Mouse (Mus musculus) forelimb bud, embryonic 11.5 days (tissue): ENCODE measurements around the gene Fam107b.
"Not testable (repeated sequence)": the region's sequence is repeated elsewhere in the genome, so short reads cannot be mapped to it uniquely, and the experiment has no call there.

Experiments
- DNase-seq: peaks from one replicate; pipeline ENCODE4 v3.0.0-alpha.2; 2012; ENCODE audit warnings: low read depth, low spot score

Gene Fam107b

DNA sequence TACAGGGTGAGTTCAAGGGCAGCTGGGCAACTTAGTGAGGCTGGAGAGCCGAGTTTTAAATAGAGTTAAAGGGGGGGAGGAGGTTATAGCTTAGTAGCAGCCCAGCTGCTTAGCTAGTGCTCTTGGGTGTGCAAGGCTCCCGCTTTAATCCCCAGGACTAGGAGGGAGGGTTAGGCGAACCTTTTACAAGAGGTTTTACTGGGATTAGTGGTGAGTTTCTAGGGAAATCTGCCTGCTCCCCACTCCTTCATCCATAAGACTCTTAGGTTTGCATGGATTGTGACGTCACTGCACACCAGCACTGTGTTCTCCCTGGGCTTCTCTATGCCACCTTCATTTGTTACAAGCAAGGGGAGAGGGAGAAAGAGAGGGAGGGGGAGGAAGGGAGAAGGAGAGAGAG is 88.6 kb downstream of the Fam107b start:
- no peak for DNase-seq

DNA sequence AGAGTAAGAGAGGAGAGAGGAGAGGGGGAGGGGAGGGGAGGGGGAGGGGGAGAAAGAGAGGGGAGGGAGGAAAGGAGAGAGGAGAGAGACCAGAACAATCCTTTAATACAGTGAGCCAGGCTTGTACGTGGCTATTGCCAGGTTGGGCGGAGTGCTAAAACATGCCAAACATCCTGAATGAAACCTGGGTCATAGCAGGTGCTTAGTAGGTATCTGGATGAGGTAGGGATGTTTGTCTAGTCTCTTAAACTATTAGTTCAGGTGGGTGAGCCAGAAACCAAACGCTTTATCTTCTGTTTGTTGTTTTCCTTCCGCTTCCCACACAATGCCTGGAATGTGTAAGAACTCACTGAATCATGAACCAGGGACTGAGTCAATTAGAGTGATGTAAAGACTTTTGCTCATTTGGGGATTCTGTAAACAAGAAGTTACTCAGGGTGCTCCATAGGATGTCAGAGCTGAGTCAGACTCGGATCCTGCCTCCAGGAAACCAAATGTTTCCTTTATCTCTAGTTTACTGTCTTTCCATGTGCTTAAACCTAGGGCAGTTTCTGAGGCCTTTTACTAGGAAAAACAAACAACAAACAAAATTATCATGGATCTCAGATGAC is 89.1 kb downstream of the Fam107b start:
- DNase-seq, result no peak

DNA sequence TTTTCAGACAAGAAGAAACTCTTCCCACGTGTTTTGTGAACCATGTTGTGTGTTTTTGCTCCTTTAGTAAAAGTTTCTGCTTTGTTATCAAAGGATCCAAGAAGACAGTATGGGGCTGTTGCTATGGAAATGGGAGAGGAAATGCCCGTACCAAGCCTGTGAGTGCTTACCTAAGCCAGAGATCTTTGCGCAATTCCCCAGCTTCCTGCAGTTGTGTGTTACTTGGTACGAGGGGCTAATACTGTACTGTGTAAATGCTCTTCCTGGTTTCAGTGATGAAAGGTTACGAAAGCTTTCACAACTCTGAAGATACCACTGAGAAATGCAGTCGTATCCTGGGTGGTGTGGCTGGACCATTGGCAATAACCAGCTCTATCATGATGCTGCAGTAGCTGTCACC is 93.8 kb downstream of the Fam107b start:
- no peak for DNase-seq

DNA sequence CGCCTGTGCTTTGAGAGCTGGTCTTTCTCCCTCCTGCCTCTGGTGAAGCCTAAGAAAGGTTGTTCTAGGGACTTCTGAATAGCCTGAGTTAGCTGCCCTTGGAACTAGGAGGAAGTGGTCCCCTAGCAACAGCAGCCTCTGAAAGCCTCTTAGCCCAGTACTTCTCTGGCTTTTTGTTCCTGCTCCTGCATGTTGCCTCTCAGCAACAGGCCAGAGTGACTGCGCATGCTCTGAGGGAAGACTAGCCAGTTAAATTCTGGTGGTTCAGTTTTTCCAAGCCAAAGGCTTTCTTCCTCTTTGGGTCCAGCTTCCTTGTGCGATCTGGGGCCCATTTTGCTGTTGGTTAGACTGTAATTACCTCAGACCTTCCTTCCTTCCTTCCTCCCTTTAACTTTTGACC is 98.4 kb downstream of the Fam107b start:
- DNase-seq, result no peak

DNA sequence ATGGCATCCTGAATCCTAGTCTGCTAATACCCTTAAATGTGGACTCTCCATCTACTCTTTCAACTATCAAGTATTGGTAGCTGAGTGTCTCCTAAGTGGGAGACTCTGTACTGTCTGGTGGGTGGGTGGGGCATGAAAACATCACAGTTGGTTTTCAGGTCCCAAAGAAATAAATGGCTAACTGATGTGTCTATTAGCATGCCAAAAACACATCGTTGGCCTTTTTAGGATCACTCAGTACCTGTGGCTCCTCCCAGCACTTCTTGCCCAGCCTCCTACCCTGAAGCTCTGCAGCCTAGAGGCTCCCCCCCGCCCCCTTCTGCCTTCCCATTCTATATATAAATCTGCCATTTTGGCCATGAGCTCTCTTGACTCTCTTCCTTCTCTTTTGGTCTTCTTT is 99.4 kb downstream of the Fam107b start:
- DNase-seq, result no peak

GRCm38 (mm10) chr2:3672654-3673367 is 102.5 kb downstream of the Fam107b start:
- DNase-seq, result no peak

DNA sequence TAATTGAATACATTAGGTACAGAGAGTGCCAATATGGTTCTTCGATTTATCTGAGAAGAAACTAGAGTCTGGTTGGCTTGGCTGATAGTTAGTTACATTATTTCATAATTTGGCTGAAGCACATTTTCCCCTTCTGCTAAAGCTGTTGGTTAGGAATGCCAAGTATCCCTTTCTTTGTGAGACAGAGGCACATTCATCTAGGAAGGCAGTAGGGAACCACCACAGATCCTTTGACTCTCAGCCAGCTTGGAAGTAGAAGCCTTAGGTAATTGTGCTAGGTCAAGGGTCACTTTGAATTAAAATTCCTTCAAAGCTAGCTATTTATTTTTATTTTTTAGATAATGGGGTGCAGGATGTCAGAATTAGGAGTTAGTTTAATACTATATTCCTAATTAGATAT is 105.2 kb downstream of the Fam107b start:
- no peak for DNase-seq

DNA sequence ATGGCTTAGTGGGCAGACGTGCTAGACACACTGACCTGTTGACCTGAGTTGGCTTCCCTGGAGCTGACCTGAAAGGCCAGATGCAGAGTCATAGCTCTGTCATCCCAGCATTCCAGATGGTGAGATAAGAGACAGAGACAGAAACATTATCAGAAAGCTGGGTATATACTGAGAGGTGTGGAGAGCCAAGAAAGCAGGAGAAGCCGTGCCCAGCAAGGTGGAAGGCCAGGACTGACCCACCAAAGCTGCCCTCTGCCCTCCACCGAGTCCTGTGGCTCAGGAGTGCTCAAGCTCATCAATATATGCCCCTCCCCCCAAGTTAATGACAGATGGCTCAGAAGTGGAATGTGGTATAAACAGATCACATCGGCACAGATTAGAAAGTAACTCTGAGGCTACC is 112.4 kb downstream of the Fam107b start:
- no peak for DNase-seq

- DNase-seq, result no peak
Measured at GRCm38 (mm10) chr2:3683343-3683742, 113.1 kb downstream of the Fam107b start.

DNA sequence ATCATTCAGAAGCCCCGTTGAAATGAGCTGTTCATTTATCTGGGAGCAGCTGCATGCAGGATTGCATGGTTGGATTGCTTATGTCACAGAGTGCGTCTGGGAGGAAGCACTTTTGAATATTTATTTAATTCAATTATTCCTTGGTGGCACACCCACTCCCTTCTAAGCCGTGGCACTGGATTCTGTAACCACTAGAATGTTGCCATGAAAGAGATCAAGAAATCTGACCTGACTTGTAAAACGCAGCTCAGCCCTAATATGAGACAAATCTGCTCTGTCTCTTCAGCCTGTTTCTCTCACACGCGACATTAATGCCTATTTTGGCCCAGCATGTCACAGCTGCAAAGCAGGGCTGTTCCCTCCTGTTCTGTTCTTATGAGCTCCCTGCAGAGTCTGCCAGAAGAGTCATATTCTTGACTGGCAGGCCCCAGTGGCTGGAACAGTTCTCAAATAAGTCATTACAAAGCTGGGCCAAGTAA is 113.5 kb downstream of the Fam107b start:
- peak; percentile 14 for DNase-seq

- DNase-seq, result no peak
Measured at GRCm38 (mm10) chr2:3690221-3690620, 119.9 kb downstream of the Fam107b start.

- DNase-seq, result no peak
Measured at GRCm38 (mm10) chr2:3692833-3693232, 122.5 kb downstream of the Fam107b start.

GRCm38 (mm10) chr2:3695900-3696299 is 125.6 kb downstream of the Fam107b start:
- no peak for DNase-seq

- DNase-seq, result no peak
Measured at GRCm38 (mm10) chr2:3700368-3700767, 130.1 kb downstream of the Fam107b start.

DNA sequence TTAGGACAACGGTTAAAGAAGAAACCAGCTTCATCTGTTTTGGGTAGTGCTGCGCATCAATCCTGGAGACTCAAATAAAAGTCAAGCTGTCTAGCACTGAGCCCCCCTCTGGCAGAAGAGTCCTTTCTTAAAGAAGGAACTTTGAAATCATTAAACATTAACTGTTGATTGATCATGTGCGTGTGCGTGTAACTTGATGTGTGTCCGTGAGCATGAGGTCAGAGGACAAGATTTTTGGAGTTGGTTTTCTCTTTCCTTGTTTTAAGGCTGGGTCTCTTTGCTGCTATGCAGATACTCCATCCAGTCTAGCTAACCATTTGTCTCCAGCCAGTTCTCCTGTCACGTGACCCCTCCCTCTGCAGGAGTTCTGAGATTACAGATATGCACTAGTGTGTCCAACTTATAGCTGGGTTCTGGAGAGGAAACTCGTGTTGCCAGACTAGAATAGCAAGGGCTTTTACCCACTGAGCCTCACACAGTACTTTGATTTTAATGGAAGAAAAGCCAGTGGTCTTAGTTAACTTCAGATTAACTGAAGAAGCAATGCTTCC is 132.4 kb downstream of the Fam107b start:
- no peak for DNase-seq

GRCm38 (mm10) chr2:3703806-3704205 is 133.5 kb downstream of the Fam107b start:
- no peak for DNase-seq

DNA sequence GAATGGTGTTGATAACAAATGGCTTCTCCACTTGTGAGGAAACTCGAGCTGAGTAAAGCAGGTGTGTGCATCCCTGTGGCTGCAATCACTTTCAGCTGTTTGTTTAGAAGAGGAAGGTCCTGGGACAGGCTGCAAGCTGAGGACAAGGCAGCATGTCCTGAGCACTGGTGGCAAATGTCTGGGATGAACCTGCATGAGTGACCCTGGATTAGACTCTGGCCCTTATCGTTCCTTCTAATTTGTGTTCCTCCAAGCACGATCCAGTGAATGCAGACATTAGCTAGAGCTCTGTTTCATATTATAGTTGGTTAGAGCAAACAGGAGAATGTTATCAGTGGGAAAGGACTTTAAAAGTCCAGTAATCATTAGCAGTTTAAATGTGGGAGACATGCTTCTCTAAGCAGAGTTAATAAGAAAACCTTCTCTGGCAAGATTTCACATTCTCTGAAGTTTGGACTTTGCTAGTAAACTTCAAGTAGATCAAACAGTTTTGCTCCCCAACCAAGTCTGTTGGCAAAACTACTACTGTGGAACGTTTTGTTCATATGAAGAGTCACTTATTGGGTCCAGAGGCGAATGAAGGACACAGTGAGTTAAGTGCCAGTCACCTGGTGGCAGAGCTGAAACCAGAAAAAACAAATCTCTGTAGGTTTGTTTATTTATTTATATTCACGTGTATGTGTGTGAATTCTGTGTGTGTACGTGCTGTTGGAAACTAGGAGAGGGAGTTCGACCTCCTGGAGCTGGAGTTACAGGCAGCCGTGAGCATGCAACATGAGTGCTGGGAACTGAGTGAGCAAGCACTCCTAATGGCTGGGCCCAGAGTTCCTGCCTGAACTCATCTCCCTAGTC is 134.2 kb downstream of the Fam107b start:
- no peak for DNase-seq

DNA sequence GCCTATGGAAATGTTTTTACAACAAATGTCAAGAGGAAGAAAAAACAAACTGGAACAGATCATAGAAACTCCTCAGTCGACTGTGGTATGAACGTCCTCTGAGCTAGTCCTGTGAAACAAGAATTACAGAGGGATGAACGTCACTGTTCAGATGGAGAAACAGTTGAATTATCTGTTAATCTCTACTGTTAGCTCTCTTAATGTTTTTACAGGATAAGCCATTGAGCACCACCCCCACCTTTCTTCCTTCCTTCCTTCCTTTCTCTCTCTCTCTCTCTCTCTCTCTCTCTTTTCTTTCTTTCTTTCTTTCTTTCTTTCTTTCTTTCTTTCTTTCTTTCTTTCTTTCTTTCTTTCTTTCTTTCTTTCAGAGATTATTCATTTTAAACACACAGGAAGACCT is 135.0 kb downstream of the Fam107b start:
- not testable (repeated sequence) for DNase-seq

DNA sequence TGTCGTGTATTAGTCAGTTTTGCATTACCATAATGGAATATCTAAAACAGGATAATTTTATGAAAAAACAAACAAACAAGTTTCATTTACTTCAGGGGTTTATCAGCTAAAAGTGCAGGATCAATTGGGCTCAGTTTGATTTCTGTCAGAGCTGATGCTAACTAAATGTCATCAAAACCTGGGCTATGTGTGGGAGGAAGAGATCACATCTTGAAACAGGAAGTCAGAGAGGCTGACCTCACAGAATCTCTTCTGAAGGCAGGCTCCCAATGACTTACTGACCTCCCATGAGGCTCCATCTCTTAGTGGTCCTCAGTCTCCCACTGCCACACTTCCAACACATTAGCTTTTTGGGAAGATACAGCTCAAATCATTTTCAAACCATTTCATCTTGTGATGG is 136.9 kb downstream of the Fam107b start:
- no peak for DNase-seq

DNA sequence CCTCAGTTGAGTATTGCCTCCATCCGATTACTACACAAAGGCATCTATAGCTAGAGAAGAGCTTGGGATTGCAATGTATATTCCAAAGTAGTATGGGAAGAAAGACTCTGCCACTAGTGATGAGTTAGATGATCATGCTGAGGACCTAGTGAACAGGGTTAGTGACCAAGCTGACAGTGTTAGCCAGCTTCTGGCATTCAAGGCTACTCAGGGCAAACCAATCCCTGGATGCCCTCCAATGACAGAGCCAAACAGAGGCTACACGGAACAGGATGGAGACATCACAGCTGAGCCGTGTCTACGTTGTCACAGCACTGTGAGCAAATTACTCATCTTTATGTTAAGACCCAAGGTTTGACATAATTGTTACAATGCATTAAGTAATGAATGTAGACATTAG is 138.3 kb downstream of the Fam107b start:
- no peak for DNase-seq

DNA sequence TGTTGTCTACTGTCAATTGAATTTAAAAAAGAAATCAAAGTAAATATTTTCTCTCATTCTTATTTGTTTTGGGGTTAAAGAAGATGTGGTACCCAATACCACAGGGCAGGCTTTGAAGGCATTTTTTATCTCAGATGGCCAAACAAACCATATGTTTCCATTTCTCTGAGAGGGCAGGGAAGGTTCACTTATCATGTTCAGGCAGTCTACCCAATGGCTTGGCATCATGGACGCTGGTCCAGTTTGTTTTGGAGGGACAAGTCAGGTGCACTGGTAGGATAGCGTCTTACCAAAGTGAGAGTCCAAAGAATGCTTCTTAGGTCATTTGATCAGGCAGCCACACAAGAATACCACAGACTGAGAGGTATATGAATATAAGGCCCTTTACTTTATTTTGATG is 139.6 kb downstream of the Fam107b start:
- DNase-seq, result no peak

GRCm38 (mm10) chr2:3710521-3710920 is 140.2 kb downstream of the Fam107b start:
- DNase-seq, result no peak
